24 mouse cellular contexts compared by ENCODE assay signal in the genomic region with DNA sequence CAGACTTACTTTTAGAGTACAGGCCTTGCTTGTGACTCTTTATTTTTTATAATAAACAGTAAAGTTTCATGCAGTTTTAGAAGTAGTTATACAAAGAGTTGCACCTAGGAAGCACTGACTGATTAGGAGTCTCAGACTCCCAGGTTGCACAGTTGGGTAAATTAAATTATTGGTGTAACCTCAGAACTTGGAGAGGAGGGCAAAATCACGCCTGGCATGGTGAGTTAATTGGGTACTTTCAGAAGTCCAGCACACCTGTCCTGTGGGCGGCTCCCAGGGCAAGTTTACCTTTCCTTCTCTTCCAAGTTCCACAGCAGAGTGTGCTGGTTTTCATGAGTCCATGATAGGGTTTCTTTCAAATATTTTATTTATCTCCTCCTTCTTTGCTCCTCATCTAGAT. TPM values are rescaled to one million over a fixed set of nuclear protein-coding genes. Genes with fewer than 3 reads are reported as not detected.
"Had no signal": no experiment of that assay in that cellular context is flagged by ENCODE, and none has a peak within 500 bp of the region (broad histone marks: within the 10 kb centered on the region; RNA-seq: fewer than 3 reads in every experiment).

No protein-coding gene starts in this region.

- H3K27ac ChIP-seq: kidney, embryonic 15.5 days; limb, embryonic 13.5 days; liver, embryonic 12.5 days; midbrain, embryonic 10.5 days had no signal

- H3K36me3 ChIP-seq: liver, embryonic 12.5 days had no signal

- H3K4me3 ChIP-seq: kidney, embryonic 15.5 days; limb, embryonic 13.5 days; liver, embryonic 12.5 days; midbrain, embryonic 10.5 days had no signal

- DNase-seq: kidney, adult 2 months; kidney, postnatal 14 days; layer of hippocampus, adult 9-11 months; layer of hippocampus, postnatal 36 days; left cerebral cortex, postnatal 4 days; lung, embryonic 14.5 days; lung, postnatal 10 days; lung, postnatal 4 days; midbrain, embryonic 14.5 days; retina, postnatal 1 day; right cerebral cortex, postnatal 4 days; spleen, adult 18-20 months; thymus, postnatal 4 days had no signal

- H3K27me3 ChIP-seq: kidney, embryonic 15.5 days; limb, embryonic 13.5 days; liver, embryonic 12.5 days had no signal

RNA-seq across cellular contexts. Expression of a gene that starts 21.8 kb away (rescaled TPM):
- total RNA-seq: layer of hippocampus, postnatal 36 days; left cerebral cortex, postnatal 10 days; left cerebral cortex, postnatal 4 days; megakaryocyte, adult 5-6 weeks; neutrophil, adult 5-6 weeks had no signal
- polyA plus RNA-seq: kidney, adult 2 months; kidney, embryonic 15.5 days; large intestine, adult 2 months; liver, embryonic 12.5 days; liver, embryonic 16.5 days; lung, embryonic 14.5 days; midbrain, embryonic 10.5 days; stomach, embryonic 14.5 days; thymus, postnatal 0 days had no signal
